Mouse (Mus musculus): Measurements from ENCODE around the gene Vmn1r233. TPM values are rescaled to one million over a fixed set of nuclear protein-coding genes. Genes with fewer than 3 reads are reported as not detected.

Gene Vmn1r233
- polyA plus RNA-seq (2017; shearing (Covaris generic)), result 0.07 TPM

DNA sequence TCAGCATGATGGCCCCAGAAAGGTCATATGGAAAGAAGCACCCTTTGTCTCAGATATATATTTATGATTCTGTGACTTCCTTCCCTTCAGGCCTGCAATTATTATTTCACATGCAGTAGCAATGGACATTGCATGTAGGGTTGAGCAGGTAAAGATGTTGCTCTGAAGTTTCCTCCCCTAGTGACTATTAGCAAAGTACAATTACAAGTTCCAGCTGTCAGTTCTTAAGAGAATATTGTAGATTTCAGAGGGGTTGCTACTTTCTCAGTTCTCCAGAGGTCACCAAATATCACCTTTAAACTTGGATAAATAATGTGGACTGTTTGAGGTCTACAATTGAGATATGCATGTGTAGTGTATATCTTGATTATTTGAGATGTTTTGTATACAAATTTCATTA lies at the start of gene Vmn1r233:
Gene Vmn1r233, minus strand, starts transcription at position 101 of the 400 bp plus-strand sequence.

GRCm38 (mm10) chr17:21008382-21009331 lies 12.4 kb upstream of the Vmn1r233 start, which contains the start of gene Zfp160:
Gene Zfp160, plus strand, starts transcription at chr17:21008903.

GRCm38 (mm10) chr17:20944985-20945891 lies 51.0 kb downstream of the Vmn1r233 start, which contains the start of gene Ppp2r1a:
Gene Ppp2r1a, plus strand, starts transcription at chr17:20945311.

Other genes starting within 250 kb of the Vmn1r233 start
- not detected for gene Vmn1r228, start 210.3 kb downstream of the Vmn1r233 start, polyA plus RNA-seq (2017; shearing (Covaris generic))
- not detected for gene Vmn1r229, start 184.9 kb downstream of the Vmn1r233 start, polyA plus RNA-seq (2017; shearing (Covaris generic))
- gene Vmn1r230, start 156.0 kb downstream of the Vmn1r233 start, polyA plus RNA-seq (2017; shearing (Covaris generic)), result not detected
- gene Vmn1r231, start 91.4 kb downstream of the Vmn1r233 start, polyA plus RNA-seq (2017; shearing (Covaris generic)), result not detected
- not detected for gene Vmn1r232, start 76.8 kb downstream of the Vmn1r233 start, polyA plus RNA-seq (2017; shearing (Covaris generic))
- 355 TPM for gene Ppp2r1a, start 51.2 kb downstream of the Vmn1r233 start, polyA plus RNA-seq (2017; shearing (Covaris generic))
- gene Zfp160, start 12.4 kb upstream of the Vmn1r233 start, polyA plus RNA-seq (2017; shearing (Covaris generic)), result 23.7 TPM
- not detected for gene Vmn1r234, start 229.6 kb upstream of the Vmn1r233 start, polyA plus RNA-seq (2017; shearing (Covaris generic))